Mouse (Mus musculus): ENCODE results near the gene Myh9.

GRCm38 (mm10) chr15:77790656-77791405, 51.1 kb downstream of the Myh9 start:
- no peak for TF ChIP-seq CTCF (IDR thresholded peaks at IDR 0.05; ENCODE audit: low read depth)
- TF ChIP-seq EP300 (IDR thresholded peaks at IDR 0.05; ENCODE audit: low read depth), result no peak

Data from heart, postnatal 0 days (tissue).